Comparison of ENCODE assay signal across 24 mouse cellular contexts in the genomic region with DNA sequence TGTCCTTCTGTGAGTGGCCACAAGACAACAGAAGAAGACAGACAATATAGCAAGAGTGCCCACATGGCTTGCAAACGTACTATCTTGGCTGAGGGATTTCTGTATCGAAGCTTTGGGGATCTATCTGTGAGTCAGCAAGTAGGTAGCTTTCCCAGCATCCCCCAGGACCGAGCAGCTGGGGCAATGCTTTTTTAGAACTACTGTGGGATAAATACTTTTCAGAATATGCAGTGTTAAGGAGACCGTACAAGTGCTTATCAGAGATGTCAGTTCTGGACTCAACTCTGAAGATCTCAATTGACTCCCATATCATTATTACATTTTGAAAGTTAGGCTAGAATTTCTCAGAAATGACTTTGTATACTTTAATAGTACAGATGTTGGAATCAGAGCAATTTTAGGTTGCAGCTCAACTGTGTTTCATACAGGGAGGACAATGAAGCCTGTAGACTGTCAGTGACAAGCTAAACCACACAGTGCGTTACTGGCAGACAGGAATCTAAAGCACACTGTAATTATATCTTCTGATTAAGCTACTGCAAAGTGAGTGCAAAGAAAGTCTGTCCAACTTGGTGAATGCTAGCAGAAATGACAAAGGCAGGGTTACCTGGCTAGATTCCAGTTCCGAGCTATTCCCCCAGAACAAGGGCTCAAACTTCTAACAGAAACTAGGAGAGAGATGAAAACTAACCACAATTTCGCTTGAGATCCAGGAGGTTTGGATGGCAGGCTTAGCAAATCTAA.
DNase-seq lines count a peak whose midpoint lies in the region; ATAC-seq and TF ChIP-seq lines count a peak whose summit lies in the region.
"Had no signal": no experiment of that assay in that cellular context is flagged by ENCODE, and none has a peak within 500 bp of the region (broad histone marks: within the 10 kb centered on the region; RNA-seq: fewer than 3 reads in every experiment).

No protein-coding gene starts in this region.

- intact Hi-C loops in heart, postnatal 14 days (cut with DNase I), result loop anchor here (5.0 kb wide), 2 partner anchors 106 to 481 kb away; no protein-coding TSS in a partner anchor

- ATAC-seq in heart, embryonic 13.5 days (ENCODE audit: extremely low read depth, insufficient number of reproducible peaks, low FRiP score, low TSS enrichment), result no peak
- peak; percentile 85; the same call in 1 of the 2 replicates for ATAC-seq in lung, embryonic 15.5 days (ENCODE audit: borderline replicate concordance, extremely low read depth, low FRiP score, low TSS enrichment)
- peak; percentile 84 for ATAC-seq in forebrain, embryonic 16.5 days

- peak overlapping the region; percentile 11; the same call in 1 of the 2 replicates for H3K4me2 ChIP-seq in heart, embryonic 13.5 days
- no peak overlapping the region for H3K4me2 ChIP-seq in lung, embryonic 15.5 days
- H3K4me2 ChIP-seq in forebrain, embryonic 16.5 days (ENCODE audit: low read length), result no peak overlapping the region
- H3K4me2 ChIP-seq: hindbrain, embryonic 15.5 days; neural tube, embryonic 15.5 days; stomach, embryonic 15.5 days had no signal

- no peak for TF ChIP-seq POLR2A in brain, embryonic 14.5 days (IDR thresholded peaks at IDR 0.05; ENCODE audit: borderline replicate concordance, extremely low read depth, insufficient read depth, insufficient read length, poor library complexity, severe bottlenecking)

- peak overlapping the region; percentile 53 for H3K27ac ChIP-seq in heart, embryonic 13.5 days (replicated peaks)
- peak overlapping the region; percentile 57 for H3K27ac ChIP-seq in lung, embryonic 15.5 days
- H3K27ac ChIP-seq in forebrain, embryonic 16.5 days (ENCODE audit: low read length), result no peak overlapping the region
- H3K27ac ChIP-seq: hindbrain, embryonic 15.5 days; kidney, postnatal 0 days; midbrain, embryonic 10.5 days; neural tube, embryonic 15.5 days; stomach, embryonic 15.5 days had no signal

- H3K9ac ChIP-seq in heart, embryonic 13.5 days, result no peak overlapping the region
- H3K9ac ChIP-seq in lung, embryonic 15.5 days, result no peak overlapping the region
- H3K9ac ChIP-seq in forebrain, embryonic 16.5 days (replicated peaks; ENCODE audit: low read depth, low read length), result no peak overlapping the region
- H3K9ac ChIP-seq: hindbrain, embryonic 15.5 days; neural tube, embryonic 15.5 days; stomach, embryonic 15.5 days had no signal

- no peaks in the 10 kb centered on the region for H3K9me3 ChIP-seq in heart, embryonic 13.5 days
- H3K9me3 ChIP-seq in lung, embryonic 15.5 days, result no peaks in the 10 kb centered on the region
- H3K9me3 ChIP-seq in forebrain, embryonic 16.5 days (ENCODE audit: control insufficient read depth, low read length), result no peaks in the 10 kb centered on the region
- H3K9me3 ChIP-seq: hindbrain, embryonic 15.5 days; midbrain, embryonic 10.5 days; neural tube, embryonic 15.5 days; stomach, embryonic 15.5 days had no signal

- no peak overlapping the region for H3K4me3 ChIP-seq in heart, embryonic 13.5 days
- no peak overlapping the region for H3K4me3 ChIP-seq in lung, embryonic 15.5 days
- no peak overlapping the region for H3K4me3 ChIP-seq in forebrain, embryonic 16.5 days (replicated peaks; ENCODE audit: low read length)
- H3K4me3 ChIP-seq: hindbrain, embryonic 15.5 days; midbrain, embryonic 10.5 days; neural tube, embryonic 15.5 days; stomach, embryonic 15.5 days had no signal

- H3K27me3 ChIP-seq in heart, embryonic 13.5 days (replicated peaks), result no peaks in the 10 kb centered on the region
- H3K27me3 ChIP-seq in lung, embryonic 15.5 days, result no peaks in the 10 kb centered on the region
- no peaks in the 10 kb centered on the region for H3K27me3 ChIP-seq in forebrain, embryonic 16.5 days (replicated peaks; ENCODE audit: control insufficient read depth, insufficient read depth, low read length)
- H3K27me3 ChIP-seq: CH12.LX; hindbrain, embryonic 15.5 days; neural tube, embryonic 15.5 days; stomach, embryonic 15.5 days had no signal

- 0 out of 2 replicates have a peak, but pooled peaks cover 6% of the 10 kb centered on the region for H3K36me3 ChIP-seq in heart, embryonic 13.5 days
- no peaks in the 10 kb centered on the region for H3K36me3 ChIP-seq in lung, embryonic 15.5 days
- H3K36me3 ChIP-seq in forebrain, embryonic 16.5 days (ENCODE audit: control insufficient read depth, insufficient read depth), result no peaks in the 10 kb centered on the region
- H3K36me3 ChIP-seq: G1E; hindbrain, embryonic 15.5 days; stomach, embryonic 15.5 days had no signal

- H3K4me1 ChIP-seq in heart, embryonic 13.5 days, result peaks cover 10% of the 10 kb centered on the region
- H3K4me1 ChIP-seq in lung, embryonic 15.5 days, result peaks cover 8% of the 10 kb centered on the region
- peaks cover 8% of the 10 kb centered on the region for H3K4me1 ChIP-seq in forebrain, embryonic 16.5 days (replicated peaks; ENCODE audit: control insufficient read depth, insufficient read depth, low read length)
- H3K4me1 ChIP-seq: hindbrain, embryonic 15.5 days; midbrain, embryonic 10.5 days; neural tube, embryonic 15.5 days; stomach, embryonic 15.5 days had no signal

- no peak for TF ChIP-seq CTCF in brain, embryonic 14.5 days (IDR thresholded peaks at IDR 0.05; ENCODE audit: borderline replicate concordance, extremely low read depth, insufficient read depth, insufficient read length)

- DNase-seq in heart, postnatal 14 days, result no peak
- no peak for DNase-seq in lung, postnatal 36 days
- DNase-seq in brain, embryonic 14.5 days (ENCODE audit: low read depth), result peak; percentile 76
- no peak for DNase-seq in cerebellum, postnatal 4 days (ENCODE audit: low spot score in 2 of 2)
- DNase-seq: adrenal gland, adult 2 months; B cell, adult 2 months; cerebellum, adult 2 months; cerebellum, postnatal 25 days; embryo, embryonic 11 days; gastrocnemius, postnatal 36 days; kidney, adult 2 months; layer of hippocampus, adult 9-11 months; right cerebral cortex, adult 18-20 months; thymus, postnatal 25 days had no signal

- WGBS in heart, embryonic 13.5 days, result 42% methylated on average over 7 of the region's 7 CpGs
- 50% methylated on average over 7 of the region's 7 CpGs for WGBS in lung, embryonic 15.5 days
- 45% methylated on average over 7 of the region's 7 CpGs for WGBS in forebrain, embryonic 16.5 days
